Mouse (Mus musculus): ENCODE measurements at regions not wholly inside any gene's neighbourhood (a gene's known extent, or its start where the extent isn't known, plus 50 kb on each side); places are given as distances from the start of the nearest gene placed in this dataset.

DNA sequence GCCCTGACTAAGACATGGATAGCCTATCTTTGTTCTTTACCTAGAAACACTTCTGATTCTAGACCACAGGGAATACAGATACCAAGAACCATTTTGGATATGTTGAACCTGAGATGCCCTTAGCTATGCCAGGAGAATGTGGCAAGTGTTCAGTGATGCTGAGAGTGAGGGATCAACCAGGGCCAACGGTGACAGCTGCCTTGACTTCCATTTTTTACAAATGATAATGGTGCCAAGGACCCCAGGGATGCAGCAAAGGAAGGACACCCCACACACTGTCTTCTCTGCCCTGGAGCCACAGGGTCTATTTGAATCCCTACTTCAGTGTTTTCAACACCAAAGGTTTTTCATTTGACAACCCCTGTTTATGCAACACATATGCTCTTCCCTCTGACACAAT is 174.4 kb downstream of the Gsdmc2 start:
- DNase-seq (ENCODE audit: low spot score), result no peak

DNA sequence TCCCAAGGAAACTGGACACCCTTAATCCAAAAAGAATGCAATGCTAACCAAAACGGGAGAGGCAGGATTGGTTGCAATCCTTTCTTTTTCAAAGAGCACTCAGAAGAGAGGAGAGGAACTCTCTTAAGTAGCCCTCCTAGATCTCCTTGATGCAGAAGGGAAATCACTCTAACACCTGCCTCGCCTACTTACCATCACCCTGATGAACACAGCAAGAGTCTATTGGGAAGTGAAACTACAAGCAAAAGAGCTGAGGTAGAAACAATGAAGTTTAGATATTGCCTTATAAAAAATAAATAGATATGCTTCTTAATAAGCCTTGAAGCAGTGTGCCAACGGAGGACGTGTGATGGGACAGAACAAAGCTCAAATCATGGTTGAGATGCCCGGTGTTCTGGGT is 177.4 kb downstream of the Gsdmc2 start:
- no peak for DNase-seq (ENCODE audit: low spot score)

DNA sequence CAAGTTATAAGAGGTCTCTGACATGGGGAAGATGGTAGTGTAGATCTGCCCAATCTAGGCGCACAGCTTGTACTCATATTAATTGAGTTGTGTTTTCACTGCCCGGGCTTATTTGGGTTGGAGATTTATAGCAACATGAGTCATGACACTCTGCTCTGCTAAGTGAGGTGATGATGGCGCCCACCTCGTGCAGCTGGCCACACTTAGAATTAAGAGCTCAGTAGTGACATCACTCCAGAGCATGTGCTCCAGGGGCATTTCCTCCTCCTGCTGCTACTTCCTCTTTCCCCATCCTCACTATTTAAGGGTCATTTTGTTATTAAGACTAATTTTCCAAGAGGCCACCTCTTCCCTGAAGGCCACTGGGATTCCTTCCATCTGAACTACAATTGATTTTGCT is 179.5 kb downstream of the Gsdmc2 start:
- DNase-seq (ENCODE audit: low spot score), result no peak

DNA sequence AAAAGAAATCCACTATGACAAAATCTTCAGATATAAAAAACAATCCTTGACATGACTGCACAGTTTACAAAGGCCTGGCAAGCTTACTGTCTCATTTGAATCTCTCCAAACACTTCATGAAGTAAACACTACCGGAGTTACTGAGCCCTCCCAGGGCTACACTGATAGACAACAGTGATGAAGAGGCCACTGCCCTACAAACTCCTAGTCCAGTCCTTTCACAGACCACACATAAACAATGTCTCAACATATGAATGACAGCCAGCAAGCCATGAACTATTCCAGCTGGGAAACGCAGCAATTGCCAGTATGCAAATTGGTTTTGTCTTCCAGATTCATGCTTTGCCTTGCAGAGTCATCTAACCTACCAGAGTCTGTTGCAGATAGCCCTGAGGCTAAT is 180.1 kb downstream of the Gsdmc2 start:
- no peak for DNase-seq (ENCODE audit: low spot score)

DNA sequence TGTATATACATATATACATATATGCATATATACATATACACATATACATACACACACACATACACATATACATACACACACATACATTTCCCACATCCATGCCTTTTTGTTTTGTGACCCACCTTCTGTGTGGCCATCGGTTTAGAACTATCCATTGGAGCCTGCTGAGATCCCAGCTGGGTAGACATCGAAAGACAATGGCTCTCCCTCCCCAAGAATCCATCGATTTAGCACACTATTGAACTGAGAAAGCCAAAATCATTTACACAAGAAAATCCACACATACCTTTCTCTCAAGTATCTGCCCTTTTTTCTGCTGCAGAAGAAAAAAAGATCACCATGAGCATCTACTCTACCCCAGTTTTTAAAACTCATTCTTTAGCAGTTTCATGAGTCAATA is 182.8 kb downstream of the Gsdmc2 start:
- no peak for DNase-seq (ENCODE audit: low spot score)

DNA sequence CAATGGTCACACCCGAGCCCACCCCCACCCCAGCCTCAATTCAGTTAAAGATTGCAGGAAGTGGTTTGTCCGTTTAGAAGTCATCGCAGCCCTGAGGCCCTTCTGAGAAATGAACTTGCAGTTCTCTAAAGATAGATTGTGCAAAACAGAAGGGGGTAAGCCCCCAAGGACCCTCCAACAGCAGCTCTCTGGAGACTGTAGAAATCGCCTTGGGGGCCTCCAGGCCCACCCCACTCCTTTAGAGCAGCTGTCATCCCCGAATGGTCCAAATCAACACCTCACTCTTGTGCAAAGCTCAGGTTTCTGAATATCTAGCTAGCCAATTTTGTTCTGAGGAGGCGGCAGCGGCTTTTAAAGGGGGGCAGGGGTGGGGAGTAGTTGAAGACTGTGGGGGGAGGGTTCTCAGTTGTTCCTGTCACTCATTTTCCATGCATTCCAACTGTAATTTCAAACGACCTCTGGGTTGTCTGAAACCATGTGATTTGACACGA is 186.9 kb downstream of the Gsdmc2 start:
- no peak for DNase-seq (ENCODE audit: low spot score)

DNA sequence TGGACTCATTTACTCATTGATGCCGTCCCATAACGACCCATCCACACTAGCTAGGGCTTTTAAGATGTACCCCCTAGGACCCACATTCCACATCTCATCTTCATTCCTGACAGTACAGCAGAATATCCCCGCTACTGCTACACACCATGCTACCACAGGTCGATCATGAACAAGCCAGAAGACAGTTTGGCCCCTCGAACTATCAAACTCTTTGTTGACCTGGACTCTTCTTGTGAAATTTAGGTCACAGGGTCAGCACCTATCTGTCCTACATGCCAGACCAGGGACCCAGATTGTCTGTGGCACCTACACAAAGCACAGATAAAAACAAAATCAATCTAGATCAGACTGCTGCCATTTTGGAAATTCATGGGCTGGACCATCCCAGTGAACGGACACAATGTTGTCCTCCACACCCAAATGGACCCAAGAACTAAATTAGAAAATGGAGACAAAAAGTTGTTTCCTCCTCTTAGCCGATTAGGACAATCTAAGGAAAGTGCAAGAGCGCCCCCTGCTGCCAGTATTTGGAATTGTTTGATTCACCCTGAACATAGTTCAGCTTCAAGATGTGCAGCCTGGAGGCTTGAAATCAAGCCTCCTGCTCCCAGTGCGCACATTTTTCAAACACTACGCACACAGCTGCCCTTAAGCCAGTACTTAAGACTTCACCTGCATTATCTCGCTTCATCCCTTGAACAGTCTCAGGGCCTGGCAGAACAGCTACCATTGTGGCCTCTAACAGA is 192.6 kb downstream of the Gsdmc2 start:
- peak; percentile 85 for DNase-seq (ENCODE audit: low spot score)

DNA sequence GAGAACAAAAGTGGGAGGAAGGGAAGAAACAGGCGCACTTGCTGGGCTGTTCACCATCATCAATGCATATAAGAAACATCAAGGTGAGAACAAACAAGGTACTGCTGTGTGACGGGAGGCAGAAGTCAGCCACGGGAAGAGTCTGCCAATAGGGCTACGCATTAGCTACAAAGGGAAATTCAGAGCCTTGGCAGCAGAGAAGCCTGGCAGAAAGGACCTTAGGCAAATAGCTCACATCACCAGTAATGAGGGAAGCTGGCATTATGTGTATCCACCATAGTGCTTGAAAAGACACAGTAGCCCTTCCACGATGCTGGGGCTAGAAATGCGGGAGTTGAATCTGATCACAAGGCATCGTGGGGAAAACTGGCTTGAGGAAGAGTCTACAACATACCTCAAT is 193.9 kb downstream of the Gsdmc2 start:
- no peak for DNase-seq (ENCODE audit: low spot score)

DNA sequence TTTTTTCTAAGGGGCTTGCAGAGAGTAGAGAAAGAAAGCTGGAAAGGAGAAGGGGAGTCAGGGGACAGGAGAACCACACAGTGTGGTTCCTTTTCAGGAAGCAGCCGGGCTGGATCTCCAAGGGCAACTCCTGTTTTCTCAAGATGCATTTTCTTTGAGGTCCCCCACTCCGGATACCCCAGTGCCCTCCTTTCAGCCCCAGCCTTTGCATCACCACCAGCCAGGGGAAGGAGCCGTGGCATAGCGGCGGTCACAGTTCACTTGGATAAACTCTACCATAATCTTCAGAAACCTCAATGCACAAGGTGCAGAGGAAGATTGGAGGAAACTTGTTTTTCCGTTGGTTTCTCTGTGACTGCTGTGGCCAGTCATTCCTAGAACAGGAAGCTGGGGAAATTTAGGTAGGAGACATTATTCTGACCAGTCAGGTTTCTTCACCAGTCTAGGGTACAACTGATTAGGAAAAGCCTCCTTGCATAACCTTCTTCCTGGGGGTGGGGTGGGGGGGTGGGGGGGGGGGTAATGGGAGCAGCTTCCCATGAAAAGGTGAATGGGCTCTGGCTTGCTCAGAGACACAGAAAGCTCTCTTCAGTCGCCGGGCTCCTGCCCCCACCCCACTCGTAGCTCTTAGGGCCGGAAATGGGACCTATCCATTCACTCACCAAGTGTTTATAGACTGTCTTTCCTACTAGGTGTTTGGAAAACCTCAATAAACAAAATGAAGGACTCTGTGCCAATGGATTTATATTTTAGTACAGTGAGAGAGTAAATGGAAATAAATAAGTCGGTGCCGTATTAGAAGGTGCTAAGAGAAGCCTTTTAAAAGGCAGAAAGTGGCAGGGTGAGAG is 196.6 kb downstream of the Gsdmc2 start:
- DNase-seq (ENCODE audit: low spot score), result no peak

DNA sequence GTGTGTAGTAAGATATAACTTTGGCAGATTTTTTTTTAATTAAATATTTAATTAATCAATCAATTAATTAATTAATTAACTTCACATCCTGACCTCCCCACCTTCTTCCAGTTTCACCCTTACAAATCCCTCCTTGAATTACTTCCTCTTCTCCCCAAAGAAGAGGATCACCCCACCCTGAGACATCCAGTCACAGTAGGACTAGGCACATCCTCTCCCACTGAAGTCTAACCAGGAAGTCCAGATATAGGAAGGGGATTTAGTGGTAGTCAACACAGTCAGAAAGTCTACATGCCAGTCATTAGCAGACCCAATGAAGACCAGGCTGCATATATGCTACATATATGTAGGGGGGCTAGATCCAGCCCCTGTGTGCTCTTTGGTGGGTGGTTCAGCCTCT is 220.2 kb downstream of the Gsdmc2 start:
- DNase-seq (ENCODE audit: low spot score), result no peak

DNA sequence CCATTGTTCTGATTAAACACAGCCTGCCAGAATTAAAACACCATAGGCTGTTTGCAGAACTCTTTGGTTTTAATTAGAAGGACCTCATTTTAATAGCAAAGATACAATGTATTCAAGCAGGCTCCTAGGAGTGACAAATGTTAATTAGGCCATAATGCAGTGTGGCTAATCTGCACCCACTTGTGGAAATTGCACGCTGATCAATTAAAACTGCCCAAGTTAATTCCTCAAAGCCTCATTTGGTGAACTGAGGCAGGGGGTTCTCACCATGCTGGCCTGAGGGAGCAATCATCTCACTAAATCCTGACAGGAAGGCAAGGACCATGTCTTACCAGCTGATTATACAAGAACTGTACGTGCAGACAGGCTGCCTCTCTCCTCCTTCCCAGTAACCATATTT is 220.7 kb downstream of the Gsdmc2 start:
- no peak for DNase-seq (ENCODE audit: low spot score)

DNA sequence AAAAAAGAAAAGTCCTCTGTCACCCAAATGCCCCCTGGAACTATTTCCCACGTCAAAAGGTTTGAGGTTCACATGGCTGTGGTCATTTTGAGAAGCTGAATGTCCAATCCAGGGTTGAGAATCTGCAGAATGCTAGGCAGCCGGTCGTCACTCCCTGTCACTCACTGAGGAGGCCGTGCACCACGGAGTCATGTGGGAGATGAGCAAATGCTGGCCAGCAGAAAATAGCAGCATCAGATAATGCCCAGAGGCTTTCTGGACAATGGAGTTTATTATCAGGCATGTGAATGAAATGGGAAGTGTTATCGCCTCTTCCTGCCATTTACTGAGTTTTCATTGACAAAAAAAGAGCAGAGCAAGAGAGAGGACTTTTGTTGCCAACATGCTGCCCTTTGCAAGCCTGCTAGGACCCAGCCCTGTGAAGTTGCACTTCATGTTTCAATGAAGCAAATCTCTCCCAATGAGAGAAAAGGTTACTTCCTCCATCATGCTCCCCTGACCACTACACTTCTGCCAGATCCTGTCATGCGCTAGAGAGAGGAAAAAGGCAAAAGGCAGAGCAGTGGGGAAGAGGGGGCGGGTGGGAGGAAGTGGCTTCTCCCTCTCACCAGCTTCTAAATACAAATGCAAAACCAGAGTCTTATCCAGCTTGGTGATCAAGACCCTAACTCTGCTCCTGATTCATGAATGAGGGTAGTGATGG is 228.3 kb downstream of the Gsdmc2 start:
- no peak for DNase-seq (ENCODE audit: low spot score)

DNA sequence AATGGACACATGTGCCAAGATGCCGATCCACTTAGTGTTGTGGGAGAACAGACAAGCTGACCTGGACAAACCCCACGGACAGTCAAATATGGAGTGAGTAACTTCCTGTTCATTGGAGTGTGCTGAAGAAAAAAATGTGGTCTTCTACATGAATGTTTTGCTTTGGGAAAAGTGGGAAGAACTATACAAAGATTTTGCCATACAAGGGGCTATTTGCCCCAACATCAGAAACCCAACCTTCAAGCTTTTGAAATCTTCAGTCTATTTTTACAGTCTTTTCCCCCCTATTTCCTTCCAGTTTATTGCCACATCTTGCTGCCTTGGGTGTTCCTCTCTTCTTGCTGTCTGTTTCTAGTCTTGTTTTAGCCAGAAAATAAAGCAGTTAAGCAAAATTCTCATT is 230.8 kb downstream of the Gsdmc2 start:
- no peak for DNase-seq (ENCODE audit: low spot score)

DNA sequence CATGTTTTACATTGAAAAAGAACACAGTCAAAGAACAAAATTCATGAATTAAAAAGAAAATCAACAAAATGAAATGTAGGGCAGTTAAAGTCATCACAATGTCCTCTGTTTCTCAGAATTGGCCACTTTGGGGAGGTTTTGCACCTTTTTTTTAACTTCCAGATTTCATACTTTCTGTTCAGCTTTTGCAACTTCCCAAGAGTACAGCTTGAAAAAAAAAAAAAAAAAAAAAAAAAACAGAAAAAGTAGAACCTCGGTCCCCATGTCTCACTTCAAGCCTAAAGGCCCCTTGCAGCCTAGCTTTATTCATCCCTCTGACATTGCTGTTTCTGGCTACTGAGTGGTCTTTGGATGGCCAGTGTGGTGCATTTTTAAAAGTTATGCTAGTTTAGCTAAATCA is 231.9 kb downstream of the Gsdmc2 start:
- DNase-seq (ENCODE audit: low spot score), result no peak

DNA sequence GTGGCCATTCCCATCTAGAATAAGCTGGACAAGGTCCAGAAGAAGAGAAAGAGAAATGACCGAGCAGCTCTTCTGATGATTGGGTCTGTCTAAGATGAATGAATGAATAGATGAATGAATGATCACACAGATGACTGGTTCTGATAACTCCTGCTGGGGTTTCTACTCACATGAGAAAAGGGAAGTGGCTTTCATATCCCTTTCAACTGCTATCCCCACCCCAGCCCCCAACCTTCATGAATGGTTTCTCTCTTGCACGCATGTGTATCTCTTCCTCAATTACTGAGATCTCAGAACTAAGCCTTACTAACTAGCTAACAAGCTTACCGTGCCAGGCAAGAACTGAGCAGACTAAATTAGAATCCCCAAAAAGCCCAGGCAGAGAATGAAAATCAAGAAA is 233.8 kb downstream of the Gsdmc2 start:
- no peak for DNase-seq (ENCODE audit: low spot score)

DNA sequence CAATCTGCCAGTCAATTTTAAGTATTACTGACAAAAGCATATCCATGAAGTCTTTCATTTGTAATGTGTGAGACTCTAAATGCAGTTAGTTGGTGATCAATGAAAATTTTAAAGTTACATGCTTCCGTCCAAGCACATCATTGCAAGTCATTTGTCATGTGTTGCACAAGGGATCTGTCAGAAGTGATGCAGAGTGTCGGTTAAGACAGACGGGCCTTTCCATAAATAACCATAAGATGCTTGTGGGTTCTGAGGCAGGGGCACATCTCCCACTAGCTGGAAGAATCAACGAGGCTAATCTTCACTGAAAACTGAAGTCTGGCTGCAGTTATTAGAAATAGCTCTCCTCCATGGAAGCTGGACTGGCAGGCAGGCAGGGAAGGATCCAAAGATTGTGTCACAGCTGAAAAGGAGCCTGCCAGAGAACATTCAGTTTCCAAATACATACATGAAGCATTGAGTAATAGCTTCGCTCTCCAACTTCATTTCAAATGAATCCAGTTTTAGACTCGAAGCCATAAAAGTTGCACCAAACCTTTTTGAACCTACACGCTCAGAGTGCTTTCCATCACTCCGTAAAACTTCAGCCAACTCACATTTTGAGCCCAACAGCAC is 241.8 kb downstream of the Gsdmc2 start:
- no peak for DNase-seq (ENCODE audit: low spot score)

DNA sequence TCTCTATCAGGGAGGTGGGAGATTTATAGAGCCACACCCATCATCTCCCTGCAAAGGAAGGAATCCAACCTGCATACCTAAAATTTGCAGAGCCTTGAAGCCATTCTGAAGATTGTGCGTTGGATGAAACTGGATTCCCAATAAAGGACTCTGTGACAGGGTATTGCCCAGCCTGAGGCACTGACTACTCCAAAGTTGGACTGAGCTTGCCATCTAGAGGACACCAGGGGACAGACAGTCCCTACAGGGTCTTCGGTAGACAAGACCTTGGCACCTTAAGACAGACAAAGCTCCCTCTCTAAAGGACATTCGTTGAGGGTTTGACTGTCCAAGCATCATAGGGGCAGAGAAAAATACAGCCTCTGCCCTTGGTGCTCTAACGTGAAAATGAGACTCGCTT is 243.4 kb downstream of the Gsdmc2 start:
- DNase-seq (ENCODE audit: low spot score), result peak; percentile 18

DNA sequence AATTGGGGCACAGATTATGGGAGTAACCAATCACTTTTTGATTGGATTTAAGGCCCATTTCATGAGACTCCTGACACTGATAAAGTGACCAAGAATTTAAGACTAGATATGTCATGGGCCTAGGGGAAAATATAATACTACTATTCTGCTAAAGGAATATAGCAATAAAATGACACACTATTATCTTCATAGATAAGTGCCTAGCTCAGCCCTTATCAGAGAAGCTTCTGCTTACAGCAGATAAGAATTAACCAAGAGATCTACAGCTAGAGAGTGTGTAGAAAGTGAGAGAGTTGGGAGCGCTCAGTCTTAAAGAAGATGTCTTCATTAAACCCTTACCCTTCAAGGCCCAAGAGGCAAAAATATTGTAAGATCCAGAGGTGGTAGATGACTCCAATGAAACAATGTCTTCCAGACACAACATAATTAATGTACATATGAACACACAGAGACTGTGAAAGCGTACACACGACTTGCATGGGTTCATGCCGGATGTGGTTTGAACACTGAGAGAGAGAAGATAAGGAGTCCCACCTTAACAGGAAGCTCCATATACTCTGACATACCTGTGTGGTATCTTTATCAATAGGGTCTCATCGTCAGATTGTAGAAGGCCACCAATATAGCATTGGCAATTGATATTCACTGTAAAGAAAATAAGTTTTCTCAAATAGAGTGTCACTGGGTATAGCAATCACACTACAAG is 252.1 kb downstream of the Gsdmc2 start:
- no peak for DNase-seq (ENCODE audit: low spot score)

DNA sequence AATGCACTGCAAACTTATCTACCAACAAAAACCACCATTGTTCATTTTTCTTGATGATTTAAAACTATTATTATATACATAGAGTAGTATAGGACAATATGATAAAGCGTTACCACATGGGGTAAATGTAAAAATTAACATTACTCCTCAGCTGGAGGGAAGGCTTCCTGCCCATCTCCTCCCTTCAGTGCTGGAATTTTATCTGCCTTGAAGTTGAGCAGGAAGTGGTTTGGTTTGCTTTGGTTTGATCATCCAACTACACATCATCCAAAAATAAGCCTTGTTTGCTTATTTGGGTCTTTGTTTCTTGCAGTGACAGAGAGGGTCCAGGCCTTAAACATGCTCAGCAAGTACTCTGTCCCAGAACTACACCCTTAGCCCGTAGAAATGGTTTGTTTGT is 285.7 kb downstream of the Gsdmc2 start:
- DNase-seq (ENCODE audit: low spot score), result no peak

DNA sequence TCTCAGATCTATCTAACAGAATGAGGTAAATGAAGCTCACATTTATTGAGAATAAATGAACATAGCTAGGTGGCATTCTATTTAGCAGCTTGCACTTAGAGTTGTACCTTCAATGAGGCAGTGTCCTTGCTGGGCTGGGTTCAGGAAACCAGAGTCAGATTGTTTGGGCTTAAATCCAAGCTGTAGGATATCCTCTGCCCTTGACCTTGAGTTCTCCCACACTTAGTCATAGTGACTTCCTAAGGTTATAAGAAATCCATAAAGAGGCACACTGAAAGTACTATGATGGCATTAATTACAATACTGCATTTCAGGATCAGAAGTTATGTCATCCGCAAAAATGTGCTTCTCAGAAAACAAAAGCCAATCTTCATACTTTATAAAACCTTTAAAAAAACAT is 286.3 kb downstream of the Gsdmc2 start:
- DNase-seq (ENCODE audit: low spot score), result no peak

DNA sequence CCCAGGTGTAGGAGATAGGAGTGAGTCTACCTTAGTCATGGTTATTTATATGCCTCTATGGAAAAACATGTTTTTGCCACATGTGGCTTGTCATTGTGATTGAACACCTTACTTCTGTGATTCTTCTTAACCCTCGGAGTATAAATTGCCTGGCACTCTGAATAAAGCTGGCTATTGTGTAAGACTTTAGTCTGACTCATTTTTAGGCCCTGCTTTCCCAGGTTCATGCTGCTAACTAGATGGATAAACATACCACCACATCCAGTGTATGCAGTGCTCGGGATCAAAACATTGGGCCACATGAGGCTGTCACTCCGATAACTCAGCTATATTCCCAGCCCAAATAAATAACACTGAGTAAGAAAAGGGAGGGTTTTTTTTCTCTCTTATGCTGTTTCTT is 287.2 kb downstream of the Gsdmc2 start:
- DNase-seq (ENCODE audit: low spot score), result no peak

DNA sequence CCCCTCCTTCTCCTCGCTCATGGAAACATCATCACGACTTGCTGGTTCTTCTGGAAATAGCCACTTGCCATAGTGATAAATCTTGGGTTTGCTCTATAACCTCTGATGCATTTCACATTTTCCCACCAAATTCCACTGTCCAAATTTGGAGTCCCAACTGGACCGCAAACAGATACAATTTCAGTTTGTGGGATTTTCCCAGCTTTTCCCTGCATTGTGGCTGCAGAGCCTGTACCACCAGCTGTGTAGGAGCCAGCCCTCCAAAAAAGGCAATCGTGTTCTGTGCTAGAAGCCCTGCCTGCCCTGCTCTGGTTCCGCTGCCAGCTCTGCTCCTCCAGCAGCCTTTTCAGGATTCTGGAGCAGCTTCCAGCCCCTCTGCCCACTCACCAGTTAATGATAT is 291.4 kb downstream of the Gsdmc2 start:
- no peak for DNase-seq (ENCODE audit: low spot score)

All from ovary, postnatal 14 days (tissue).